Mouse (Mus musculus) cortical plate, adult 2 months (tissue): ENCODE data around the gene Pde5a.

ENCODE experiments used
- CTCF ChIP-seq: fragments of 200-500 bp; IDR thresholded peaks from 2 replicates; pipeline ENCODE4 v1.5.1; 2011; ENCODE audit warnings: mild to moderate bottlenecking, control low read depth, low read length; ENCODE audit not compliant: insufficient read depth; ENCODE audit errors: extremely low read depth
- POLR2A ChIP-seq: fragments of 200-500 bp; IDR thresholded peaks from 2 replicates; pipeline ENCODE4 v1.6.1; 2011; ENCODE audit warnings: mild to moderate bottlenecking, low read length, control low read depth; ENCODE audit not compliant: insufficient read depth; ENCODE audit errors: extremely low read depth

DNA sequence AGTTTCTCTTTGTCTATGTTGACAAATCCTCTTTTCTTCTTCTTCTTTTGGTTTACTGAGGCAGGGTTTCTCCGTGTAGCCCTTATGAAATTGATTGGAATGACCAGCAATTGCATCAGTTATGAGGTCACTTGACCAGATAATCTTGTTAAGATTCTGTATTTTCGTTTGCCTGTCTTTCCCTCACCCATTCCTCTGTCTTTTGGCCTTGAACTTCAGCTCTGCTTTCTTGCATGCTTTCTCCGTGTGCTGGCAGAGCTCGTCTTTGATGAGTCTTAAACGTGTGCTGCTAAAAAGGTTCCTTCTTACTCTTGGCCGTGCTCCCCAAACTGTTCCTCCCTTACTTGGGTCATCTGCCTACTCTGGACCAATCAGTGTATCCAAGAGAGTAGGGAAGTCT lies 5.6 kb downstream of the Pde5a start:
- no peak for TF ChIP-seq POLR2A
- no peak for TF ChIP-seq CTCF
